43 mouse cellular contexts compared by ENCODE assay signal in genomic region chr3:86049041-86049440, GRCm38 (mm10). TPM values are rescaled to one million over a fixed set of nuclear protein-coding genes. Genes with fewer than 3 reads are reported as not detected.
DNase-seq lines count a peak whose midpoint lies in the region; TF ChIP-seq lines count a peak whose summit lies in the region.
"Had no signal": no experiment of that assay in that cellular context is flagged by ENCODE, and none has a peak within 500 bp of the region (broad histone marks: within the 10 kb centered on the region; RNA-seq: fewer than 3 reads in every experiment).

No protein-coding gene starts in this region.

- H3K9me3 ChIP-seq in E14TG2a.4 (ENCODE audit: low read length): peaks cover 9% of the 10 kb centered on the region
- no peaks in the 10 kb centered on the region for H3K9me3 ChIP-seq in MEL (replicated peaks; ENCODE audit: insufficient read depth, low read length)
- H3K9me3 ChIP-seq: heart, embryonic 13.5 days; hindbrain, embryonic 10.5 days; hindbrain, embryonic 15.5 days; midbrain, embryonic 13.5 days had no signal

- no peaks in the 10 kb centered on the region for H3K27me3 ChIP-seq in thymus, adult 2 months (ENCODE audit: control insufficient read depth, insufficient read depth, low read length)
- H3K27me3 ChIP-seq in E14TG2a.4 (ENCODE audit: insufficient read depth, low read length) (no peaks in the 10 kb centered on the region), MEL (ENCODE audit: control insufficient read depth in 1 of 2, insufficient read depth in 2 of 2, low read length in 2 of 2) (no peaks in the 10 kb centered on the region; a peak in 1 of 4 replicates)
- H3K27me3 ChIP-seq: heart, embryonic 13.5 days; hindbrain, embryonic 15.5 days; midbrain, embryonic 13.5 days had no signal

- H3K4me1 ChIP-seq in thymus, adult 2 months (replicated peaks; ENCODE audit: control insufficient read depth, insufficient read depth, low read length): no peaks in the 10 kb centered on the region
- H3K4me1 ChIP-seq in E14TG2a.4 (replicated peaks; ENCODE audit: low read depth, low read length) (no peaks in the 10 kb centered on the region), MEL (ENCODE audit: control insufficient read depth in 1 of 2, insufficient read depth in 2 of 2, low read length in 2 of 2) (no peaks in the 10 kb centered on the region)
- H3K4me1 ChIP-seq: heart, embryonic 13.5 days; hindbrain, embryonic 10.5 days; hindbrain, embryonic 15.5 days; midbrain, embryonic 13.5 days had no signal

- WGBS in thymus, adult 2 months: 89% methylated on average over 2 of the region's 2 CpGs

- TF ChIP-seq EP300 in MEL (IDR thresholded peaks at IDR 0.05; ENCODE audit: low read depth in 1 of 2, low read length in 2 of 2): no peak

- H3K36me3 ChIP-seq in thymus, adult 2 months (ENCODE audit: control insufficient read depth, insufficient read depth, low read length): no peaks in the 10 kb centered on the region
- peaks cover 10% of the 10 kb centered on the region for H3K36me3 ChIP-seq in E14TG2a.4 (ENCODE audit: insufficient read depth, low read length)
- H3K36me3 ChIP-seq in MEL (ENCODE audit: control insufficient read depth in 1 of 2, insufficient read depth in 2 of 2, low read length in 2 of 2): no peaks in the 10 kb centered on the region
- H3K36me3 ChIP-seq: midbrain, embryonic 13.5 days had no signal

- H3K9ac ChIP-seq in MEL (ENCODE audit: control insufficient read depth, low read depth, low read length, poor library complexity, severe bottlenecking): no peak overlapping the region
- H3K9ac ChIP-seq: heart, embryonic 13.5 days; hindbrain, embryonic 15.5 days; midbrain, embryonic 13.5 days had no signal

- no peaks in the 10 kb centered on the region for H3K79me2 ChIP-seq in MEL (ENCODE audit: control insufficient read depth, insufficient read depth, low read length, poor library complexity)

- DNase-seq in thymus, postnatal 14 days: peak; percentile 5
- DNase-seq in thymus, adult 2 months: no peak
- peak; percentile 8 for DNase-seq in MEL (ENCODE audit: low read depth, low spot score)
- DNase-seq in ovary, adult 18-20 months (ENCODE audit: low spot score): no peak
- no peak for DNase-seq in adrenal gland, postnatal 36 days
- DNase-seq in lung, adult 18-20 months: no peak
- DNase-seq: adrenal gland, postnatal 25 days; cerebellum, adult 18-20 months; cerebellum, postnatal 10 days; gastrocnemius, adult 2 months; gastrocnemius, postnatal 36 days; heart, adult 2 months; heart, postnatal 10 days; kidney, adult 11 months; kidney, postnatal 14 days; lung, adult 2 months; lung, postnatal 10 days; right cerebral cortex, adult 18-20 months; thymus, adult 18-20 months had no signal

- H3K4me3 ChIP-seq in thymus, adult 2 months (ENCODE audit: control insufficient read depth, insufficient read depth, low read length): no peak overlapping the region
- H3K4me3 ChIP-seq in E14TG2a.4 (replicated peaks; ENCODE audit: low read length) (no peak overlapping the region), MEL (ENCODE audit: control insufficient read depth in 1 of 2, insufficient read depth in 1 of 2, low read depth in 2 of 2, low read length in 2 of 2) (no peak overlapping the region)
- H3K4me3 ChIP-seq: erythroblast, embryonic 14.5 days; gastrocnemius, adult 2 months; heart, adult 2 months; heart, embryonic 13.5 days; hindbrain, embryonic 10.5 days; hindbrain, embryonic 15.5 days; midbrain, embryonic 13.5 days had no signal

- TF ChIP-seq RAD21 in MEL (IDR thresholded peaks at IDR 0.05; ENCODE audit: low read depth, low read length): no peak

- H3K27ac ChIP-seq in thymus, adult 2 months (ENCODE audit: control insufficient read depth, insufficient read depth, low read length): no peak overlapping the region
- H3K27ac ChIP-seq in MEL (ENCODE audit: control insufficient read depth, low read depth, low read length): no peak overlapping the region
- H3K27ac ChIP-seq: gastrocnemius, adult 2 months; heart, adult 2 months; heart, embryonic 13.5 days; hindbrain, embryonic 10.5 days; hindbrain, embryonic 15.5 days; macrophage; midbrain, embryonic 13.5 days; stomach, postnatal 0 days had no signal

- no peak for TF ChIP-seq POLR2A in thymus, adult 2 months (IDR thresholded peaks at IDR 0.05; ENCODE audit: control insufficient read depth, extremely low read depth, insufficient read depth, low read length, poor library complexity)
- TF ChIP-seq POLR2A in MEL (IDR thresholded peaks at IDR 0.05; ENCODE audit: control insufficient read depth in 1 of 2, insufficient read depth in 1 of 2, low read depth in 1 of 2, low read length in 2 of 2, poor library complexity in 1 of 2): no peak

- no peak for TF ChIP-seq CTCF in thymus, adult 2 months (IDR thresholded peaks at IDR 0.05; ENCODE audit: borderline replicate concordance, control insufficient read depth, extremely low read depth, insufficient read depth, low read length, poor library complexity)
- TF ChIP-seq CTCF in E14TG2a.4 (conservative IDR thresholded peaks at IDR 0.05; ENCODE audit: low read length) (peak; percentile 17; the same call in 1 of the 2 replicates), MEL (IDR thresholded peaks at IDR 0.05 in 2 of 3, conservative IDR thresholded peaks at IDR 0.05 in 1 of 3; ENCODE audit: control insufficient read depth in 1 of 3, insufficient read depth in 1 of 3, low read depth in 2 of 3, low read length in 3 of 3, poor library complexity in 1 of 3, severe bottlenecking in 1 of 3) (no peak)

TF ChIP-seq in MEL, 35 proteins besides CTCF, POLR2A, EP300 and RAD21:
- TF ChIP-seq POLR2AphosphoS2 (IDR thresholded peaks at IDR 0.05; ENCODE audit: low read length): no peak
- TF ChIP-seq MAFK (IDR thresholded peaks at IDR 0.05; ENCODE audit: borderline replicate concordance, low read depth, low read length): no peak
- TF ChIP-seq BHLHE40 (IDR thresholded peaks at IDR 0.05; ENCODE audit: borderline replicate concordance, low read depth, low read length): no peak
- no peak for TF ChIP-seq TAL1 (IDR thresholded peaks at IDR 0.05; ENCODE audit: low read length)
- TF ChIP-seq TBP (IDR thresholded peaks at IDR 0.05; ENCODE audit: low read depth, low read length): no peak
- no peak for TF ChIP-seq UBTF (IDR thresholded peaks at IDR 0.05; ENCODE audit: borderline replicate concordance, insufficient read depth, low read depth, low read length)
- no peak for TF ChIP-seq ETS1 (IDR thresholded peaks at IDR 0.05; ENCODE audit: low read depth, low read length)
- TF ChIP-seq SIN3A (IDR thresholded peaks at IDR 0.05; ENCODE audit: low read length): no peak
- TF ChIP-seq MYC (IDR thresholded peaks at IDR 0.05; ENCODE audit: low read depth, low read length): no peak
- TF ChIP-seq TCF12 (IDR thresholded peaks at IDR 0.05; ENCODE audit: low read depth, low read length): no peak
- TF ChIP-seq MXI1 (IDR thresholded peaks at IDR 0.05; ENCODE audit: low read depth, low read length): no peak
- TF ChIP-seq GATA1 (IDR thresholded peaks at IDR 0.05; ENCODE audit: low read depth, low read length): no peak
TF ChIP-seq in MEL: peak in this region for 0.

RNA-seq across cellular contexts. Expression of gene Prss48, which starts 46.8 kb away (rescaled TPM):
- polyA plus RNA-seq in thymus, adult 2 months (2012; rRNA removed): not detected in 2 replicates
- not detected in 2 replicates for total RNA-seq in MEL (2012; rRNA removed)
- not detected for polyA plus RNA-seq in MEL (2012; ENCODE audit: insufficient read depth in 1 of 2, insufficient read length in 2 of 2, low read depth in 1 of 2, low replicate concordance in 2 of 2, missing spikeins in 1 of 2)
- total RNA-seq in adrenal gland, postnatal 36 days (2021): not detected
- total RNA-seq: adrenal gland, postnatal 25 days; common myeloid progenitor, adult 5-6 weeks; gastrocnemius, adult 2 months; gastrocnemius, postnatal 36 days; heart, adult 2 months; heart, postnatal 10 days; layer of hippocampus, postnatal 10 days; left cerebral cortex, adult 18-20 months; left cerebral cortex, postnatal 14 days; liver, adult 2 months; megakaryocyte-erythroid progenitor cell, adult 5-6 weeks; neutrophil, adult 5-6 weeks had no signal
- polyA plus RNA-seq: brain, embryonic 14.5 days; embryonic facial prominence, embryonic 14.5 days; erythroblast, embryonic 14.5 days; forebrain, embryonic 11.5 days; forebrain, embryonic 16.5 days; heart, adult 2 months; heart, embryonic 13.5 days; hindbrain, embryonic 10.5 days; hindbrain, embryonic 15.5 days; inflammation-experienced regulatory T-cells, adult 6 months; kidney, embryonic 14.5 days; liver, adult 2 months; lung, adult 2 months; macrophage; midbrain, embryonic 13.5 days; neural tube, embryonic 11.5 days; spleen, adult 2 months; stomach, postnatal 0 days; urinary bladder, adult 2 months had no signal

Comparison
In these comparisons a context has a peak if more than half of its experiments do, and no peak if none do; other contexts are left out.
1. DNase-seq: peak in thymus, postnatal 14 days (single experiment) and MEL (single experiment); none in thymus, adult 2 months (single experiment), ovary, adult 18-20 months (single experiment), adrenal gland, postnatal 36 days (0 of 2) and lung, adult 18-20 months (0 of 2).